Mouse (Mus musculus) midbrain, embryonic 10.5 days (tissue): ENCODE results near the gene Olfr796. TPM values are rescaled to one million over a fixed set of nuclear protein-coding genes. Genes with fewer than 3 reads are reported as not detected.

Experiments
- DNase-seq: peaks from one replicate; pipeline ENCODE4 v3.0.0-alpha.2; 2017; ENCODE audit warnings: low spot score
- H3K27ac ChIP-seq: fragments of 300-500 bp; sonication (generic); replicated peaks from 2 replicates; pipeline ENCODE4 v1.5.1; 2016; ENCODE audit warnings: mild to moderate bottlenecking
- H3K27me3 ChIP-seq: fragments of 300-500 bp; sonication (generic); 2 replicates; pipeline ENCODE4 v1.6.1; 2016; ENCODE audit warnings: low read depth, mild to moderate bottlenecking; ENCODE audit not compliant: poor library complexity, severe bottlenecking
- H3K36me3 ChIP-seq: fragments of 300-500 bp; sonication (generic); 2 replicates; pipeline ENCODE4 v1.6.1; 2016; ENCODE audit warnings: mild to moderate bottlenecking, moderate library complexity
- H3K4me1 ChIP-seq: fragments of 300-500 bp; sonication (generic); 2 replicates; pipeline ENCODE4 v1.6.1; 2016
- H3K4me3 ChIP-seq: fragments of 300-500 bp; sonication (generic); 2 replicates; pipeline ENCODE4 v1.5.1; 2016; ENCODE audit warnings: mild to moderate bottlenecking, moderate library complexity
- H3K9me3 ChIP-seq: fragments of 300-500 bp; sonication (generic); replicated peaks from 2 replicates; pipeline ENCODE4 v1.6.1; 2016; ENCODE audit warnings: mild to moderate bottlenecking
- WGBS: fragments of 180-500 bp; shearing (Covaris S2); methylation state at CpG from one replicate; pipeline ENCODE4 v1.1.7; 2016; 5-methylcytosine and 5-hydroxymethylcytosine counted together
- microRNA-seq: library from miRNA; unstranded; fragments of <30 nt; microRNA quantifications from one replicate; pipeline ENCODE4, GENCODE M21; 2017
- polyA plus RNA-seq: library from polyadenylated mRNA; unstranded; fragments of >200 nt; fragmentation: Nextera tagmentation; extraction: Ambion mirVana; gene quantifications from 2 replicates; pipeline ENCODE4 v1.2.1, GENCODE M21; 2016

The Olfr796 gene
- polyA plus RNA-seq, result not detected in 2 replicates

GRCm38 (mm10) chr10:129612470-129612869, at the start of gene Olfr796:
Olfr796 (minus strand) TSS chr10:129612570.
- H3K36me3 ChIP-seq, result no peaks in the 10 kb centered on the region
- no peak within 1 kb of the TSS for H3K4me3 ChIP-seq
- no peak for DNase-seq
- WGBS, result 94% methylated on average over 1 of the region's 1 CpGs
- no peaks in the 10 kb centered on the region for H3K27me3 ChIP-seq
- no peak within 1 kb of the TSS for H3K27ac ChIP-seq
- no peaks in the 10 kb centered on the region for H3K4me1 ChIP-seq
- H3K9me3 ChIP-seq, result no peaks in the 10 kb centered on the region

DNA sequence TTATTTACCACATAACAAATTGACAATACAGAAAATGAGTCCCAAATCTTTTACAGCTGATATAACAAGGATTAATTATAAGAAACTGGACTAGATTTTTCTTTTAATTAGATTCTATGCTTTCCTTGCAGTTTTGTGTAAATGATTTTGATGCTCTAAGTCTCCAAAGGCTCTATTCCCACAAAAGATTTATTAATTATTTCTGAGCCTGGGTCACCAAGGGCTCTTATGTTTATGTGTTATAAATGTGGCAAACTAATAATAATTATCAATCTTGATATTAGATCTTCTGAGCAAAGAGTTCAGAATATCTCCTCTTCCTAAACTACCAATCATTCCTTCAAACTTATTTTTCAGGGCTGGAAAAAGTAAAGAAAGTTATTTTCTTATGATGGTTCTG, 45.0 kb upstream of the Olfr796 start, which contains the start of gene Olfr800:
Gene Olfr800 (plus strand): TSS at position 301 of the 400 bp plus-strand sequence.
- Histone ChIP-seq H3K27me3 (no peaks in the 10 kb centered on the region), H3K4me1 (no peaks in the 10 kb centered on the region), H3K9me3 (no peaks in the 10 kb centered on the region), H3K27ac (no peak within 1 kb of the TSS), H3K36me3 (no peaks in the 10 kb centered on the region), H3K4me3 (no peak within 1 kb of the TSS)
- no peak for DNase-seq

DNA sequence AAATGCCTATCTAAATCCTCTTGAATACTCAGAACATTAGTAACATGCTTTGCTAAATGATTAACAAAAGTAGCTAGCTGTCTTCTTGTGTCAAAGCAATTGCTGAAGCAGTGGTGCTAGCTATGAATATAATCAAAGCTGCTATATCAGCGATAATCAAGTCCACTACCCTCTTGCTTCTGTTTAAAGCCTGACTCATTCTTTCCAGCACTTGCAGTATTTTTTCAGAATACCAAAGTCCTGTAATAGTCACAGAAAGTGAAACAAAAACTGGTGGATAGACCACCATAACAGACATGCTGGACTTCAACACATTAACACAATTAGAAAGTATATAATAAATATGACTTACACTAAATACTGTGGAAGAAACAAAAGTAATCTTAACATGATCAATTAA, 39.4 kb upstream of the Olfr796 start:
- Histone ChIP-seq H3K9me3 (no peaks in the 10 kb centered on the region), H3K36me3 (no peaks in the 10 kb centered on the region), H3K27me3 (no peaks in the 10 kb centered on the region), H3K27ac (no peak overlapping the region), H3K4me1 (no peaks in the 10 kb centered on the region), H3K4me3 (no peak overlapping the region)
- 86% methylated on average over 1 of the region's 1 CpGs for WGBS
- no peak for DNase-seq

- DNase-seq, result no peak
- 37% methylated on average over 1 of the region's 1 CpGs for WGBS
- Histone ChIP-seq H3K4me1 (no peaks in the 10 kb centered on the region), H3K27ac (no peak within 1 kb of the TSS), H3K27me3 (no peaks in the 10 kb centered on the region), H3K9me3 (no peaks in the 10 kb centered on the region), H3K4me3 (no peak within 1 kb of the TSS), H3K36me3 (no peaks in the 10 kb centered on the region)
Observed at GRCm38 (mm10) chr10:129637184-129637583, 24.8 kb upstream of the Olfr796 start, which contains the start of gene Olfr799. Olfr799 (plus strand) TSS chr10:129637484.

DNA sequence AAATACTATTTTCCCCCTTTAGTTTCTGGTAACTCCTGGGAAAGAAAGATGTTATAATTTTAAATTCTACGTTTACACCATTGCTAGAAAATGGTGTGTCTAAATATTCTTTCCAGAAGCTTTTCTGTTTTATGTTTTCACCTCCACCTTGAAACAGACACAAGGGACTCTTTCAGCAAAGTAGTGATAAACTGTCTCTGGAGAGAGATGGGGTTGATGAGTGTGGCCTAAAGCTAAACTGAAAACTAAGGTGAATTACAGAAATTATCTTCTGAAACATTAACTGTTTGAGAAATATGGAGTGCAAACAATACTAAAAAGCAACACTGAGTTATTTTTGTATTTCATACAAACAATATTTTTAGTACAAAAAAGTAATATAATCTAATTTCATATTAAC, 15.5 kb upstream of the Olfr796 start, which contains the start of gene Olfr798:
Gene Olfr798 (minus strand): TSS at position 101 of the 400 bp plus-strand sequence.
- WGBS, result 84% methylated on average over 1 of the region's 1 CpGs

GRCm38 (mm10) chr10:129623251-129623650, 10.9 kb upstream of the Olfr796 start:
- no peaks in the 10 kb centered on the region for H3K27me3 ChIP-seq
- DNase-seq, result no peak
- H3K4me3 ChIP-seq, result no peak overlapping the region
- no peaks in the 10 kb centered on the region for H3K9me3 ChIP-seq
- no peaks in the 10 kb centered on the region for H3K36me3 ChIP-seq
- no peaks in the 10 kb centered on the region for H3K4me1 ChIP-seq
- no peak overlapping the region for H3K27ac ChIP-seq

More for the DNA sequence above, 15.5 kb upstream of the Olfr796 start, which contains the start of gene Olfr798:
- H3K4me3 ChIP-seq, result no peak within 1 kb of the TSS
- DNase-seq, result no peak
- no peaks in the 10 kb centered on the region for H3K9me3 ChIP-seq
- no peaks in the 10 kb centered on the region for H3K27me3 ChIP-seq
- H3K27ac ChIP-seq, result no peak within 1 kb of the TSS
- H3K4me1 ChIP-seq, result no peaks in the 10 kb centered on the region
- no peaks in the 10 kb centered on the region for H3K36me3 ChIP-seq

GRCm38 (mm10) chr10:129621724-129622123, 9.4 kb upstream of the Olfr796 start:
- Histone ChIP-seq H3K9me3 (no peaks in the 10 kb centered on the region), H3K4me3 (no peak overlapping the region), H3K4me1 (no peaks in the 10 kb centered on the region), H3K27me3 (no peaks in the 10 kb centered on the region), H3K36me3 (no peaks in the 10 kb centered on the region), H3K27ac (no peak overlapping the region)
- DNase-seq, result no peak
- 30% methylated on average over 1 of the region's 1 CpGs for WGBS

DNA sequence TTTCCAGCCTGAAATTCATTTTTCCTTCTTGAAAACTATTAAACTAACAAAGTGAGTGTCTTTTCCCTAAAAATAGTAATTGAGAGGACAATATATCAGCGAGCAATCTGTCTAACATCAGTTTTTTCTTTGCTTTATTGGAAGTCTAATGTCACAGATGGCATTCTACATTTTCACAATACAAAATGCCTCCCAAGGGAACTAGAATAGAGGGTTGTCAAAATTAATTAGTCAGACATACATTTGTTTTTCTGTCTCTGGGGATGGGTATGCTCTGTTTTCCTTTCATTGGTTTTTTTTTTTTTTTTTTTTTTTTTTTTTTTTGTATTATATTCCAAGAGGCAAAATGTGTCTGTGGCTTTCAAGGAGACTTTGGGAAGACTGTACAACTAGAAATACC, 35.3 kb downstream of the Olfr796 start:
- Histone ChIP-seq H3K27me3 (no peaks in the 10 kb centered on the region), H3K27ac (no peak overlapping the region), H3K4me1 (no peaks in the 10 kb centered on the region), H3K36me3 (no peaks in the 10 kb centered on the region), H3K9me3 (no peaks in the 10 kb centered on the region), H3K4me3 (no peak overlapping the region)
- WGBS, result 84% methylated on average over 1 of the region's 1 CpGs
- no peak for DNase-seq

GRCm38 (mm10) chr10:129567355-129567754, 45.0 kb downstream of the Olfr796 start, which contains the start of gene Olfr794:
Olfr794 (plus strand) TSS chr10:129567655.
- Histone ChIP-seq H3K36me3 (no peaks in the 10 kb centered on the region), H3K27me3 (no peaks in the 10 kb centered on the region), H3K4me1 (no peaks in the 10 kb centered on the region), H3K9me3 (0 out of 2 replicates have a peak, but pooled peaks cover 4% of the 10 kb centered on the region), H3K27ac (no peak within 1 kb of the TSS), H3K4me3 (no peak within 1 kb of the TSS)
- no peak for DNase-seq
- 79% methylated on average over 2 of the region's 2 CpGs for WGBS

Small RNA genes lying within 50 kb of the gene (microRNA-seq; reads per million reads assigned to microRNA genes)
- not detected for gene Gm23252

Other genes starting within 250 kb of the Olfr796 start
- gene Olfr784, start 228.5 kb downstream of the Olfr796 start, polyA plus RNA-seq, result 0.06 TPM in 1 of 2 replicates, not detected in the other
- not detected in 2 replicates for gene Olfr785, start 207.1 kb downstream of the Olfr796 start, polyA plus RNA-seq
- gene Olfr786, start 185.3 kb downstream of the Olfr796 start, polyA plus RNA-seq, result not detected in 2 replicates
- gene Olfr787, start 150.7 kb downstream of the Olfr796 start, polyA plus RNA-seq, result not detected in 2 replicates
- gene Olfr788, start 141.6 kb downstream of the Olfr796 start, polyA plus RNA-seq, result not detected in 2 replicates
- not detected in 2 replicates for gene Olfr789, start 127.8 kb downstream of the Olfr796 start, polyA plus RNA-seq
- not detected in 2 replicates for gene Olfr790, start 114.1 kb downstream of the Olfr796 start, polyA plus RNA-seq
- not detected in 2 replicates for gene Olfr791, start 90.8 kb downstream of the Olfr796 start, polyA plus RNA-seq
- not detected in 2 replicates for gene Olfr792, start 73.4 kb downstream of the Olfr796 start, polyA plus RNA-seq
- gene Olfr794, start 44.9 kb downstream of the Olfr796 start, polyA plus RNA-seq, result not detected in 2 replicates
- not detected in 2 replicates for gene Olfr798, start 15.4 kb upstream of the Olfr796 start, polyA plus RNA-seq
- not detected in 2 replicates for gene Olfr799, start 24.9 kb upstream of the Olfr796 start, polyA plus RNA-seq
- not detected in 2 replicates for gene Olfr800, start 45.1 kb upstream of the Olfr796 start, polyA plus RNA-seq
- not detected in 2 replicates for gene Olfr801, start 61.3 kb upstream of the Olfr796 start, polyA plus RNA-seq
- not detected in 2 replicates for gene Olfr802, start 75.6 kb upstream of the Olfr796 start, polyA plus RNA-seq
- gene Olfr803, start 81.7 kb upstream of the Olfr796 start, polyA plus RNA-seq, result not detected in 2 replicates
- gene Olfr804, start 90.6 kb upstream of the Olfr796 start, polyA plus RNA-seq, result not detected in 2 replicates
- gene Olfr805, start 116.8 kb upstream of the Olfr796 start, polyA plus RNA-seq, result not detected in 2 replicates
- not detected in 2 replicates for gene Olfr806, start 129.4 kb upstream of the Olfr796 start, polyA plus RNA-seq
- gene Olfr807, start 145.2 kb upstream of the Olfr796 start, polyA plus RNA-seq, result not detected in 2 replicates
- gene Olfr808, start 152.9 kb upstream of the Olfr796 start, polyA plus RNA-seq, result not detected in 2 replicates
- gene Olfr809, start 162.1 kb upstream of the Olfr796 start, polyA plus RNA-seq, result not detected in 2 replicates
- gene Olfr810, start 182.3 kb upstream of the Olfr796 start, polyA plus RNA-seq, result not detected in 2 replicates
- not detected in 2 replicates for gene Olfr811, start 191.8 kb upstream of the Olfr796 start, polyA plus RNA-seq
- gene Olfr812, start 233.5 kb upstream of the Olfr796 start, polyA plus RNA-seq, result not detected in 2 replicates
- gene Olfr813, start 242.8 kb upstream of the Olfr796 start, polyA plus RNA-seq, result not detected in 2 replicates